Mouse (Mus musculus) ES-E14 (cell line): ENCODE measurements around the gene Tbc1d24. TPM values are rescaled to one million over a fixed set of nuclear protein-coding genes. Genes with fewer than 3 reads are reported as not detected.

Experiments
- DNase-seq: peaks from one replicate; pipeline ENCODE4 v3.0.0-alpha.2; 2013; ENCODE audit warnings: low read depth, low spot score
- H3K27ac ChIP-seq: 2 replicates; pipeline ENCODE4 v1.5.1; 2012; ENCODE audit warnings: low read depth, mild to moderate bottlenecking, low read length, moderate library complexity, mixed read lengths; ENCODE audit not compliant: poor library complexity, insufficient read depth, severe bottlenecking
- H3K36me3 ChIP-seq: 2 replicates; pipeline ENCODE4 v1.6.1; 2012; ENCODE audit warnings: mild to moderate bottlenecking, low read length, moderate library complexity, mixed read lengths; ENCODE audit not compliant: control insufficient read depth, poor library complexity, insufficient read depth, severe bottlenecking
- H3K4me1 ChIP-seq, 2 experiments: fragments of 150-350 bp in 1 of 2; sonication (generic) in 1 of 2; 2 replicates each; pipeline ENCODE4 v1.6.1; 2012; ENCODE audit warnings: low read length in 2 of 2, mild to moderate bottlenecking in 1 of 2, mixed read lengths in 1 of 2; ENCODE audit not compliant: control insufficient read depth in 2 of 2, insufficient read depth in 2 of 2, poor library complexity in 1 of 2
- H3K4me3 ChIP-seq, 2 experiments: fragments of 150-350 bp in 1 of 2; sonication (generic) in 1 of 2; 2 replicates each; pipeline ENCODE4 v1.5.1; 2012; ENCODE audit warnings: low read length in 2 of 2, low read depth in 1 of 2, mild to moderate bottlenecking in 1 of 2, mixed read lengths in 1 of 2; ENCODE audit not compliant: insufficient read depth in 1 of 2, poor library complexity in 1 of 2, severe bottlenecking in 1 of 2
- H3K9ac ChIP-seq: 2 replicates; pipeline ENCODE4 v1.6.1; 2012; ENCODE audit warnings: low read depth, mild to moderate bottlenecking, low read length, mixed read lengths; ENCODE audit not compliant: poor library complexity, insufficient read depth, severe bottlenecking
- H3K9me3 ChIP-seq: fragments of 150-350 bp; sonication (generic); 2 replicates; pipeline ENCODE4 v1.6.1; 2012; ENCODE audit warnings: low read depth, mild to moderate bottlenecking, low read length; ENCODE audit not compliant: control insufficient read depth, insufficient read depth
- CHD2 ChIP-seq: IDR thresholded peaks from 2 replicates; pipeline ENCODE4 v1.6.1; 2014; ENCODE audit warnings: mild to moderate bottlenecking, low read depth, low read length, inconsistent platforms
- HCFC1 ChIP-seq: IDR thresholded peaks from 2 replicates; pipeline ENCODE4 v1.6.1; 2012; ENCODE audit warnings: low read length, inconsistent platforms, borderline replicate concordance; ENCODE audit not compliant: insufficient read depth
- MAFK ChIP-seq: IDR thresholded peaks from 2 replicates; pipeline ENCODE4 v1.6.1; 2014; ENCODE audit warnings: mild to moderate bottlenecking, low read depth, low read length, inconsistent platforms; ENCODE audit not compliant: insufficient read depth
- ZC3H11A ChIP-seq: IDR thresholded peaks from 2 replicates; pipeline ENCODE4 v1.6.1; 2012; ENCODE audit warnings: low read depth, mild to moderate bottlenecking, inconsistent platforms, low read length, borderline replicate concordance
- ZNF384 ChIP-seq: IDR thresholded peaks from 2 replicates; pipeline ENCODE4 v1.6.1; 2012; ENCODE audit warnings: low read depth, low read length, inconsistent platforms
- in situ Hi-C, 2 experiments: fragments of 600-800 bp; cut with MboI; formaldehyde crosslinking; loops; one replicate each; pipeline ENCODE4 v1.15.1; 2025; ENCODE audit warnings: low sequenced_read_pairs in 2 of 2, inconsistent platforms in 1 of 2; ENCODE audit not compliant: unreplicated experiment in 2 of 2
- total RNA-seq: library from RNA; depleted of rRNA; stranded (reverse); fragments of 300-350 nt; gene quantifications from 2 replicates; pipeline ENCODE4 v1.2.3, GENCODE M21; 2012

The Tbc1d24 gene
- total RNA-seq, 1 experiment = 14.1 TPM

GRCm38 (mm10) chr17:24157121-24157520 is 48.2 kb downstream of the Tbc1d24 start:
- DNase-seq = no peak
- H3K27ac ChIP-seq = no peak overlapping the region
- no peaks in the 10 kb centered on the region for H3K9me3 ChIP-seq
- H3K4me3 ChIP-seq = no peak overlapping the region
- TF ChIP-seq ZNF384 = no peak
- TF ChIP-seq CHD2 = no peak
- TF ChIP-seq MAFK = no peak
- TF ChIP-seq HCFC1 = no peak
- TF ChIP-seq ZC3H11A = no peak
- H3K36me3 ChIP-seq = peaks cover 22% of the 10 kb centered on the region; the same call in 1 of the 2 replicates
- in situ Hi-C loops = no loop called here
- no peak overlapping the region for H3K9ac ChIP-seq
- H3K4me1 ChIP-seq = peaks cover 0 to 11% of the 10 kb centered on the region in 2 experiments; a peak in 2 of 4 replicates

- H3K4me1 ChIP-seq = peaks cover under 1 to 6% of the 10 kb centered on the region in 2 experiments; a peak in 2 of 4 replicates
Measured at GRCm38 (mm10) chr17:24156394-24156793, 49.0 kb downstream of the Tbc1d24 start.

GRCm38 (mm10) chr17:24155742-24156141 is 49.6 kb downstream of the Tbc1d24 start:
- no peak for DNase-seq
- Histone ChIP-seq H3K36me3 (peaks cover 22% of the 10 kb centered on the region; the same call in 1 of the 2 replicates), H3K9me3 (no peaks in the 10 kb centered on the region), H3K4me3 (no peak overlapping the region), H3K4me1 (peaks cover 2 to 9% of the 10 kb centered on the region in 2 experiments; a peak in 3 of 4 replicates), H3K27ac (no peak overlapping the region), H3K9ac (no peak overlapping the region)
- TF ChIP-seq CHD2 (no peak), HCFC1 (no peak), MAFK (no peak), ZNF384 (no peak), ZC3H11A (no peak)
- in situ Hi-C loops = no loop called here

More at GRCm38 (mm10) chr17:24156394-24156793, 49.0 kb downstream of the Tbc1d24 start:
- Histone ChIP-seq H3K36me3 (peaks cover 22% of the 10 kb centered on the region; the same call in 1 of the 2 replicates), H3K9ac (no peak overlapping the region), H3K4me3 (no peak overlapping the region), H3K9me3 (no peaks in the 10 kb centered on the region), H3K27ac (no peak overlapping the region)
- in situ Hi-C loops = no loop called here
- TF ChIP-seq ZNF384 (no peak), ZC3H11A (no peak), MAFK (no peak), CHD2 (no peak), HCFC1 (no peak)
- DNase-seq = no peak

DNA sequence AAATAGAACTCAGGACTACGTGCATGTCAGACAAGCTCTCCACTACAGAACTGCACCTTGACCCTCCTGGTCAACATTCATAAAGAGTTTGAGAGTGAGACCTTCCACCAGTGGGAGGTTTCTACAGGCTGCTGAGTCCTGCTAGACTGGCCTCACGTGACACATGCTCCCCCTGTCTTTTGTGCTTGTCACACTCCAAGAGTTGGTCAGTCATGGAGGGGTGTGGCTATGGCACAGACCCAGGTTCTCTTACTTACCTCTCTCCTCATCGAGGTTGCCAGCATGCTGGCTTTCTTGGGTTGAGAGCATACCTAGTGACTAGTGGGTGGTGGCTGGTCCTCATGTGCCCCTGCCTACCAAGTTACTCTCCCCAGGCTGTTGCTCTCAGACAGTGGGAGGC is 50.9 kb downstream of the Tbc1d24 start:
- H3K4me3 ChIP-seq = no peak overlapping the region
- TF ChIP-seq MAFK = no peak
- TF ChIP-seq ZNF384 = no peak
- no peak for TF ChIP-seq CHD2
- TF ChIP-seq HCFC1 = no peak
- TF ChIP-seq ZC3H11A = no peak
- H3K9me3 ChIP-seq = no peaks in the 10 kb centered on the region
- H3K4me1 ChIP-seq = peaks cover 2 to 12% of the 10 kb centered on the region in 2 experiments; a peak in 3 of 4 replicates
- H3K27ac ChIP-seq = no peak overlapping the region
- no peak overlapping the region for H3K9ac ChIP-seq
- peaks cover 22% of the 10 kb centered on the region; the same call in 1 of the 2 replicates for H3K36me3 ChIP-seq
- in situ Hi-C loops = no loop called here
- DNase-seq = no peak
